Mouse (Mus musculus) retina, embryonic 14.5 days (tissue): Measurements from ENCODE around the gene Dcst2.

Experiments
- DNase-seq: peaks from one replicate; pipeline ENCODE4 v3.0.0-alpha.2; 2015; ENCODE audit warnings: low spot score

The Dcst2 gene

DNA sequence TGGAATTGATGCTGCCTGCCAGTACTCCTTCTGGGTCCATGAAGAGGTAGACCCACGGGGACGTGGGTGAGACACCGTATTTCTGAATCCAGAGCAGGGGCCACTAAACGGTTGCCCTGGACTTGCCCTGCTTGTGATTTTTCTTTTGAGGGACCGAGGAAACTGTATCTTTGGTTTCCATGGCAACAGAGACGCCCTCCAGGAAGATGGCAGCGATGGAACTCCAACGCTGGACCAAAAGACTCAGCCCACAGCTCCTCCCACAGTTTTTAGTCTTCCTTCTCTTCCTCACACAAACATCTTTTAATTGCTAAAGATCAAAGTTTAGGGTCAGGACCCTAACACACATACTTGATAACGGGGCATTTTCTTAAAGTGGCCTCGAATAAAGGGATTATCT lies 29.8 kb upstream of the Dcst2 start:
- DNase-seq: no peak

DNA sequence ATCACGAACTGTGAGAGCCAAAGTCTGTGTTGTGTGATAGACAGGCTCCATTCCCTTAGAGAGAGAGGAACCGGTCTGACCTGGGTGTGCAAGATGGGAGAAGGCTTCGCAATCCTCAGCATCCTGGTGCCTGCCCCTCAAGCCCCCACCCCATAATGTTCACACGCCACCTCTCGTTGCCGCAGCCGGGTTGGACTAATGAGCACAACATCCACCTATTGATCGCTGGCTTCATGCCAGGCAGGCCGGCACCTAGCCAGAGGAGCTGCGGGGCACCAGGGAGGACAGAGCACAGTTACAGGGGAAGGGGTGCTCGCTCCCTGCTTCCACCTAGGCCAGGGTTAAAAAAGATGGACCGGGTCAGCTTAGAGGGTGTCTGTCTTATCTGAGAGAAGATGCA lies 29.3 kb upstream of the Dcst2 start:
- DNase-seq: no peak

GRCm38 (mm10) chr3:89333053-89333452 lies 28.7 kb upstream of the Dcst2 start:
- DNase-seq: no peak

GRCm38 (mm10) chr3:89336529-89336928 lies 25.2 kb upstream of the Dcst2 start:
- DNase-seq: no peak

DNA sequence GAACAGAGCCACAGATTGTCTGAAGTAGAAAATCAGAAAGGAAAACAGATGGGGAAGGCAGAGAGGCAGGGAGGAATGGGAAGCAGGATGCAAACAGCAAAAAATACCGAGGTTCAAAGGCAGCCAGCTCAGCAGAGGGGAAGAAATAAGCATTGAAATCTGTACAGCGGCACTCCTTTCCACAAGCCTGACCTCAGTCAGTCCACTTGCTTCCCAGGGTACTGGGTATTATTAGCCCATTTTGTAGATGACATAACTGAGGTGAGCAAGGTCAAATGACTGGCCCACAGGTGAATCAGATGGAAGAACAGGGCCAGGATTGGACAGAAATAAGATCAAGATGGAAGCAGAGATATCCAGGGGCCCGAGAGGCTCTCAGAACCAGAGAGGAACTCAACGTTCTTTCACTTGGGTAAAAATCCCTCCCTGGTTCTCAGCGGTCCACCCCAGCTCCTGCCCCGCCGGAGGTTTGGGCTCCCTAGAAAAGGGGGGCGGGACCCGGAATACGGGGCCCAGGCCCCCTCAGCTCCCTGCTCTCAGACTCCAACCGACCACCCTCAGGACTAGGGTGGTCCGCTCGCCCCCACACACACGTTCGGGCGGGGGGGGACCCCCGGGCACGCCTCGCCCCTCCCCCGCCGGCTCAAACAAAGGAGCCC lies 24.6 kb upstream of the Dcst2 start:
- DNase-seq: no peak

- DNase-seq: peak; percentile 81
Observed at GRCm38 (mm10) chr3:89337721-89338578, 23.8 kb upstream of the Dcst2 start, which contains the start of gene Efna4. Gene Efna4 (minus strand): TSS chr3:89338028.

DNA sequence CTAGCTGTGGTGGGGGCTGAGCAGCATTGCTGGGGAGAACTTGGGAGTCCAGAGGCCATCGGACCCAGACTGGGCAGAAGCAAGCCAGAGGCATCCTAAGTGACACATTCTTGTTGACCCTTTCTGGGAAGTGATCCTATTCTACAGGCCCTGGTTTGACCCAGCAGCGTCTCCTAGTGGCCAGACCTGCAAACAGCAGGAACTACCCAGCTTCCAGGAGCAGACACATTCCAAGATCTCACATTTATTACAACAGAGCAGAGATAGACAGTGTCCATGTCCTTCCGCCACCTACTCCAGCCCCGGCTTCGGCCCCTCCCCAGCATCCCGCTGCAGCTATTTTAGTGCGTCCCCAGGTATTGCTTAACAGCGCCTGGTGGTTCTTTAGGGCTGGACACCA lies 22.4 kb upstream of the Dcst2 start:
- peak; percentile 88 for DNase-seq

DNA sequence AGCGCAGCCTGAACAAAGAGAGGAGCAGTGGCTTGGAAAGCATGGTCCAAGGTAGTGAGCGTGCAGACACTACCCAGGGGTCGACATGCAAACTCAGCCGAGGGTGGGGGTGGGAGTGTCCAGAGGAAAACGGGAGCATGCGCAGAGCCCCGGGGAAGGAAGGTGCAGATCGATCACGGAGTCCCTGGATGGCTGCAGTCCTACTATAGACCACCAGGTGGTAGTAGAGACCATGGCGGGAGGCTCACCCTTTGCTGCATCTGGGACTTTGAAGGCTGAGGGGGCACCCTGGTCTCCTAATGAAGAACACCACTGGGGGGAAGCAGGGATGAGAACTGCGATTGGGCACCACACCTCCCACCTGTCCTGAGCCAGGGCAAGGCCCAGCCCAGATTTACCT lies 21.3 kb upstream of the Dcst2 start:
- DNase-seq: peak; percentile 94

DNA sequence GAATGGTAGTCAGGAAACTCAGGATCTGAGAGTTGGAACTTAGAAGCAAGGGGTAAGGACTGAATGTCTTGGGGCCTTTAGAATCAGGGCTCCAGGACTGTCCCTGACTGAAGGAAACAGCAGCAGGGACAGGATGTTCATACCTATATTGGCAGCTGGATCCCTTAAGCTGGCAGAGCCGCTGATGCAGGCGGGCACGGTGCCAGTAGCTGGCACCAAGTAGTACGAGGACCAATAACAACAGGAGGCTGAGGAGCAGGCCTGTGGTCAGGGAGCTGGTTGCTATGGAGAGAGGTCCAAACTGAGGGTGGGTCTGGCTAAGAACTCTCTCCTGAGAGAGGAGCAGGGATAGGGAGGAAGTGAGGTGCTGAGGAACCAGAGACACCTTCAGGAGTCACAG lies 20.0 kb upstream of the Dcst2 start:
- DNase-seq: no peak

GRCm38 (mm10) chr3:89343279-89343678 lies 18.5 kb upstream of the Dcst2 start:
- DNase-seq: no peak

DNA sequence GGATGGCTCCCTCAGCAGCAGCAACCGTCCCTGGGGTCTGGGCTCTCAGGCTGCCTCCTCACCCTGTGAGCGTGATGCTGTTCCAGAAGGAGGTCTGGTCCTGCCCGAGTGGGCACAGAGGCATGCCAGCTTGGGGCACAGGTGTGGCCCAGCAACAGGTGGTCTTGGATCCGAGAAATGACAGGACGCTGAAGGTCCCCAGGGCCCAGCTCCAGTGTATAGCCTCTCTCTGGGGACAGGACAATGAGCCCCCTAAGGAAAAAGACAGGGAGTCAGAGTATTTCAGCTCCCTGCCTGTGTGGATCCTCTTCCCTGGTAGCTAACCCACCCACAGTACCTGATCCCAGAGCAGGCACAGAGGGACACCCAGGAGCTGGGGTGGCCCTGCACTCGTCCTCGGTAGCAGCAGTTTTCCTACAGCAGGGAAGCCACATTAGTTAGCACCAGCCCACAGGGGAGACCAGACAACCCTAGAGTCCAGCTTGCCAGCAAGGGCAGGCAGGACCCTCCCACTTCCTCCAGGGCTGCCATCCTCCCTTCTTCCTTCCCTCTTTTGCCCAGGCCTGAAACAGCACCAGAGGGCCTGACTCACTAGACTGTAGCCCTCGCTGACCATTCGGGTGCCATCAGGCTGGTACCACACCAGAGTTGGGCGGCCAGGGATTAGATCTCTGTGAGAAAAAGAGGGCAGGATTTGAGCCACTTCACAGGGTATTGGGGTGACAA lies 14.8 kb upstream of the Dcst2 start:
- DNase-seq: no peak

DNA sequence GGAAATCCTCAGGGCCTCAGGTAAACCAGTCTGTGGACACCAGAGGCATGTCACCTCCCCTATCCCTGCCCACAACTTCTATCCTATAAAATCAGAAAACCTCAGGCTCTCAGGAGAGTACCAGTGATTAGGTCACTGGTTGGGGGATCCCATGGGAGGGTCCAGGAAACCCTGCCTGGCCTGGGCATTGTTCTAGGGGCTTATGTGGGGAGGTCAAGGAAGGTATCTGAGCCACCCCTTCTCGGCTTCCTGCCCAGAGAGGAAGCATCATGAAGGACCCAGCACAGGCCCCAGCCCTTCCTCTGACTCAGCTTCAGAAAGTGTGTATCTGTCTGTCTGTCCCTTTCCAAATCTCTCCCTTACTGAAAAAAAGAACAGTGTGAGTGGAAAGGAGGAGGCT lies 13.9 kb upstream of the Dcst2 start:
- no peak for DNase-seq

GRCm38 (mm10) chr3:89348911-89349868 lies 12.6 kb upstream of the Dcst2 start:
- peak; percentile 49 for DNase-seq

DNA sequence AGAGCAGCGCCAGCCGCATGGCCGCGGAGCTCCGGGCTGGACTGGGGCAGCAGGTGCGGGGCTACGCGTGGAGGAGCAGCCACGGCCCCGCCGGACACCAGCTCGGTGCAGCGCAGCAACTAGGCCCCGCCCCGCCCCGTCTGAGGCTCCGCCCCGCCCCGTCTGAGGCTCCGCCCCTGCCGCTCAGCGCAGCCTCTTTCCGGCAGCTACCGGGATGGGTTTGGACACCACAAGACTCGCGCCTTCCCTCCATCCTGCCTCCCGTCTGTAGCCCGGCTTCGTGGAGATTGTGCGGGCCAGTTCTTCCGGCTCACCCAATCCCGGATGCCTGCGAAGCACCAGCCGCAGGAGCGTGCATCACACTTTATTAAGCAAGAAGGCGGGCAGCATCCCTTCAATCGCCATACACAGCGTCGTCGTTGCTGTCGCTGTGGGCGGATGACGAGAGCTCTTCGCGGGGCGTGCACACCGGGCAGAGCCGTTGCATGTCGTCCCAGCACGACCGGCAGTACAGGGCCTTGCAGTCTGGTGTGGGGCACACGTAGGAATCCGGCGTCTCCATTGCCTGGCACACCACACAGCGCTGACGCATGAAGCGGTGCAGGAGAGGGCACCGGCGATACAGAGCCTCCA lies 11.8 kb upstream of the Dcst2 start, which contains the start of gene Adam15:
Gene Adam15, minus strand, starts transcription at position 128 of the 633 bp plus-strand sequence.
- peak; percentile 91 for DNase-seq

GRCm38 (mm10) chr3:89351271-89351670 lies 10.5 kb upstream of the Dcst2 start:
- no peak for DNase-seq

DNA sequence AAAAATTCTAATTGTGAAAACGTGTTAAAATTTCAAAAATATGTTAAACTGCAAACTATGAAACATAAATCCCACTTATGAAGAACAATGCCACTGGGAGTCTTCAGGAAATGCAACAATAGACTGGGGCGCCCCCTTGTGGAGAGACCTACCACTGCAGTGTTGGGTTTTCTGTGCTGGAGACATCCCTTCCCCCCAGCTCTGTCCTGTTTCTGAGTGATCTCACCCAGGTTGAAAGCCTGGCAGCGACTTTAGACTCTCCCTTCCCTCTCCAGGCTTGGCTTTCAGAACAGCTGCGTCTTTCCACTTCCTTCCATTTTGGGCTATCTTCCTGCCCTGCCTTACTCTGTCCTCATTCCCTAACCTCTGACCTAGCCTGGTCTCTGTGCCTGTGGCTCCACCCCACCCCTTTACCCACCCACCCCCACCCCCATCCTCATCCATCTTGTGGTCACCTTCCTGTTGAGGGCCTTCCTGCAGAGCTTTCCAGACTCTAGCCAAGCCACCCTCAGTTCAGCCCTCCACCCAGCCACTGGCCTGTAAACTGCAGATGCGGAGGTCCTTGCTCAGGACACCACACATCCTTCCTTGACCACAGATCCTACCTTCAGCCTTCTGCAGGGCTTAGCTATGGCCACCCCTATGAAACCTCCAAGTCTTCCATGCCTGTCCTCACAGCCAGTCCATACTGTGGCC lies 6.8 kb upstream of the Dcst2 start:
- peak; percentile 93 for DNase-seq

DNA sequence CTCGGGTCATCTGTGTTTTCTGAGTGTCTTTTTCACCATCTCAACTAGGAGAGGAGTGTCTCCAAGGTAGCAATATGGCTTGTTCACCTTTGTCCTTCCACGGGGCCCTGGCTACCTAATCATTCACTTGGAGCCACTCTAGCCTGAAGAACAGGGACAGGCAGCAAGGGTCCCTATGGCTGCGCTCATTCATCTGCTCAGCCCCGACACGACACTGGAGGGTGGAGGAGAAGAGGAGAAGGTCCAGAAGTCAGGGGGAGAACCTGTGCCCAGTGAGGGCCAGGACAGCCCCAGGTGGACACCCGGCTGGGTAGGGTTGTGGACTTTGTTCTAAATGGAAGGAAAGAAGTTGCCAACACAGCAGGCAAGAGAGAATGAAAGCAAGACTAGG lies 6.3 kb upstream of the Dcst2 start:
- DNase-seq: no peak

- DNase-seq: no peak
Observed at GRCm38 (mm10) chr3:89356029-89356428, 5.7 kb upstream of the Dcst2 start.

GRCm38 (mm10) chr3:89359630-89360029 lies 2.1 kb upstream of the Dcst2 start:
- DNase-seq: no peak

- no peak for DNase-seq
Observed at GRCm38 (mm10) chr3:89360237-89360636, 1.5 kb upstream of the Dcst2 start.
